In genomic region chr17:69781201-69781600, GRCm38 (mm10) we compare ENCODE assay signal across 33 mouse cellular contexts.
"Had no signal": no experiment of that assay in that cellular context is flagged by ENCODE, and none has a peak within 500 bp of the region (broad histone marks: within the 10 kb centered on the region; RNA-seq: fewer than 3 reads in every experiment).

No protein-coding gene starts in this region.

- ATAC-seq: hindbrain, embryonic 16.5 days; hindbrain, postnatal 0 days; inflammation-experienced regulatory T-cells, adult 6 months; intestine, embryonic 15.5 days; intestine, embryonic 16.5 days; intestine, postnatal 0 days had no signal

- H3K36me3 ChIP-seq: heart, embryonic 13.5 days; heart, embryonic 15.5 days; hindbrain, embryonic 10.5 days; hindbrain, embryonic 12.5 days; hindbrain, embryonic 13.5 days; hindbrain, embryonic 15.5 days; intestine, embryonic 15.5 days; kidney, embryonic 15.5 days had no signal

- DNase-seq: heart, postnatal 10 days; heart, postnatal 14 days; heart, postnatal 36 days; heart, postnatal 4 days; kidney, adult 11 months; kidney, adult 18-20 months; kidney, adult 2 months; kidney, adult 8-10 months; kidney, adult 9 months; kidney, postnatal 10 days; kidney, postnatal 14 days; kidney, postnatal 25 days; kidney, postnatal 36 days; kidney, postnatal 4 days; layer of hippocampus, adult 9-11 months; layer of hippocampus, postnatal 36 days had no signal

- H3K4me1 ChIP-seq: heart, embryonic 13.5 days; heart, embryonic 15.5 days; hindbrain, embryonic 10.5 days; hindbrain, embryonic 12.5 days; hindbrain, embryonic 13.5 days; hindbrain, embryonic 15.5 days; intestine, embryonic 15.5 days; kidney, embryonic 15.5 days had no signal

- H3K9ac ChIP-seq: heart, embryonic 13.5 days; heart, embryonic 15.5 days; hindbrain, embryonic 12.5 days; hindbrain, embryonic 13.5 days; hindbrain, embryonic 14.5 days; hindbrain, embryonic 15.5 days; intestine, embryonic 15.5 days; kidney, embryonic 15.5 days had no signal

- H3K27ac ChIP-seq: heart, embryonic 13.5 days; heart, embryonic 15.5 days; hindbrain, embryonic 10.5 days; hindbrain, embryonic 12.5 days; hindbrain, embryonic 13.5 days; hindbrain, embryonic 14.5 days; hindbrain, embryonic 15.5 days; hindbrain, postnatal 0 days; intestine, embryonic 15.5 days; kidney, embryonic 15.5 days; kidney, postnatal 0 days; layer of hippocampus, adult 2 months; left cerebral cortex, adult 2 months had no signal

- H3K4me2 ChIP-seq: heart, embryonic 13.5 days; heart, embryonic 15.5 days; hindbrain, embryonic 12.5 days; hindbrain, embryonic 13.5 days; hindbrain, embryonic 14.5 days; hindbrain, embryonic 15.5 days; intestine, embryonic 15.5 days; kidney, embryonic 15.5 days had no signal

- H3K9me3 ChIP-seq: heart, embryonic 15.5 days; hindbrain, embryonic 12.5 days; hindbrain, embryonic 13.5 days; hindbrain, embryonic 15.5 days; intestine, embryonic 15.5 days; kidney, embryonic 15.5 days had no signal

- H3K27me3 ChIP-seq: heart, embryonic 13.5 days; heart, embryonic 15.5 days; hindbrain, embryonic 12.5 days; hindbrain, embryonic 13.5 days; hindbrain, embryonic 15.5 days; intestine, embryonic 15.5 days; kidney, embryonic 15.5 days had no signal

- H3K4me3 ChIP-seq: heart, embryonic 13.5 days; heart, embryonic 15.5 days; hindbrain, embryonic 10.5 days; hindbrain, embryonic 12.5 days; hindbrain, embryonic 13.5 days; hindbrain, embryonic 15.5 days; intestine, embryonic 15.5 days; kidney, embryonic 15.5 days; layer of hippocampus, adult 2 months; left cerebral cortex, adult 2 months had no signal
